Mouse (Mus musculus) olfactory bulb, adult 2 months (tissue): ENCODE measurements at regions not wholly inside any gene's neighbourhood (a gene's known extent, or its start where the extent isn't known, plus 50 kb on each side); places are given as distances from the start of the nearest gene placed in this dataset.

Source experiments
- CTCF ChIP-seq: fragments of 200-500 bp; IDR thresholded peaks from 2 replicates; pipeline ENCODE4 v1.5.1; 2012; ENCODE audit warnings: low read depth, mild to moderate bottlenecking, low read length, moderate library complexity; ENCODE audit not compliant: insufficient read depth
- POLR2A ChIP-seq: fragments of 200-500 bp; IDR thresholded peaks from 2 replicates; pipeline ENCODE4 v1.6.1; 2012; ENCODE audit warnings: mild to moderate bottlenecking, low read depth, low read length, moderate library complexity; ENCODE audit not compliant: insufficient read depth

DNA sequence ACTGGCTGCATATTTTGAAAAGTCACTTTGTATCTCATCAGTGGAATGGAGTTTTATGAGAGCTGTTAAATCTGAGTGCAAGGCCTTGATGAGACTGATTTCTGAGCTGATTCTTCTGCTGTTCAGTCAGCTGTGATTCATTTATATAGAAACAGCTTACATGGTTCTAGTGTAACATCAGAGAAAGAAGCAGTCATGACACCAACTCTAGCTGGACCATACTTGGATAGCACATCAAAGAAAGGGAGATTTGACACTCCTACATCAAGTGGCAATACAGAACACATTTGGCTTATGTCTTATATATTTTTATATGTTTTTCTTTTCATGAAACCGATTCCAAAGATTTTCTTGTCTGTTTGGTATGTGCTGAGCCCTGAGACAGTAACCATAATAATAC, 296.0 kb downstream of the Impad1 start:
- TF ChIP-seq POLR2A (no peak), CTCF (no peak)
